Mouse (Mus musculus): ENCODE measurements around the gene Selenoi. TPM values are rescaled to one million over a fixed set of nuclear protein-coding genes. Genes with fewer than 3 reads are reported as not detected.
"Not testable (repeated sequence)": the region's sequence is repeated elsewhere in the genome, so short reads cannot be mapped to it uniquely, and the experiment has no call there.

Gene Selenoi
- total RNA-seq (2021), result 10 to 100 TPM; 17.4 to 19.8 TPM

DNA sequence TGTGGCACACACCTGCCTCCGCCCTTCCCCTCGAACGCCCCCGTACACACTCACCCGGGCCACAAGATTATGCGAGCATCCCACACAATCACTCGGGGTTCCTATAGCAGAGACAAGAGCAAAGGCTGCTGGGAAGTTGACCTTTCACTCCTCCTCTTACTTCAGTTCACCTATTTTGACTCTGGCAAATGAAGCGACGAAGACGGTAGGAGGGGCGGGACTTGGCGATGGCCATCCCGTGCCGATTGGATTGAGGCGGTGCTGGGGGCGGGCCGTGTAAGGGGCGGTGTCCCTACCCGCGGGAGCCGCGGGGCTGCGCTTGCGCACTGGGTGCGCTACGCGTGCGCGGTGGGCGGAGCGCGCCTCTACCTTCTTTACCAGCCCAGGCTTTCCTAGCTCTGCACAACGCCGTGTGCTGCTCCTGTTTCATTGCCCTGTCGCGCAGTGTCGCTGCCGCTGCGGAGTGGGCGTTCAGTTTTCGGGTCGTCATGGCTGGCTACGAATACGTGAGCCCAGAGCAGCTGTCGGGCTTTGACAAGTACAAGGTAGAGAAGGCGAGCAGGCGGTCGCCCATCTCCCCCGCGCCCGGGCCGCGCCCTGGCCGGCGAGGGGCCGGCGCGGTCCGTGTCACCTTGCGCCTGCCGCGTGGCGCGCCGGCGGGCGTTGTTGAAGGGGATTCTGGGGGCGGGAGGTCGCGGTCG, at the start of gene Selenoi:
Selenoi (plus strand) TSS at position 311 of the 701 bp plus-strand sequence.
- intact Hi-C loops (cut with DNase I), result no loop called here
- peak; percentile 99 for DNase-seq

- DNase-seq, result no peak
- intact Hi-C loops (cut with DNase I), result loop anchor here (5.0 kb wide), 1 partner anchor 51 kb away; no protein-coding TSS in a partner anchor
Measured at GRCm38 (mm10) chr5:30187687-30188485, 44.5 kb upstream of the Selenoi start.

DNA sequence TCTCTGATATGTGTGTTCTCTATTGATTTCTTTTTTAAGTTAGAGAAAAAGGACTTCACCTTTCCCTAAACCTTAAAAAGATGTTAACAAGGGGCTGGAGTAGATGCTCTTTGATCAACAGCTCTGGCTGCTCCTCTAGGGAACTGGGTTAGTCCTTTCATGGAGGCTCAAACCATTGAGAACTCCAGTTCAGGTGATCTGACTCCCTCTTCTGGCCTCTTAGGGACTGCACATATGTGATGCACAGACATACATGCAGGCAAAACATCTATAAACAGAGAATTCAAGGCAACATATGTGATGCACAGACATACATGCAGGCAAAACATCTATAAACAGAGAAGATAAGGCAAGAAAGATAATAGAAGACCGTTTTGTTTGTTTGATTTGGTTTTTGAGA, 39.9 kb upstream of the Selenoi start:
- DNase-seq, result no peak
- intact Hi-C loops (cut with DNase I), result no loop called here

- no peak for DNase-seq
- intact Hi-C loops (cut with DNase I), result no loop called here
Measured at GRCm38 (mm10) chr5:30195340-30195739, 37.0 kb upstream of the Selenoi start.

DNA sequence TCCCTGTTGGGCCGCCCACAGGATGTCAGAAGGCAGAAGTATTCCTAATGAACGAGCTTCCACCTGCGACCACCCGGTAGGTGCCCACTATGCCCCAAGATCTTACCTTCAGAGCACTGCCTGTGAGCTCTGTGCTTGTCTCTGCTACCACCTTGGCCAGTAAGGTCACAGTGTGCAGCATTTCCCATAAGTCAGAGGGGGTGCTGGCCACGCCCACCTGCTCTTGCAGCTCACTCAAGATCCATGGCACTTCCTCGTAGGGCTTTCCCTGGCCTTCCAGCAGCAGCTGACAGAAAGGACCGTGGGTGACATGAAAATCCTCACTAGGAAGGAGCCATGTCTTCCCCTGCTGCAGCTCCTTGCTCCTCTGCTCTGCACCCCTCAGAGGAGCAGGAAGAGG, 34.1 kb upstream of the Selenoi start:
- DNase-seq, result no peak

GRCm38 (mm10) chr5:30201521-30201920, 30.9 kb upstream of the Selenoi start:
- peak; percentile 52 to 69 for DNase-seq
- intact Hi-C loops (cut with DNase I), result no loop called here

More for the DNA sequence above, 34.1 kb upstream of the Selenoi start:
- intact Hi-C loops (cut with DNase I), result no loop called here

DNA sequence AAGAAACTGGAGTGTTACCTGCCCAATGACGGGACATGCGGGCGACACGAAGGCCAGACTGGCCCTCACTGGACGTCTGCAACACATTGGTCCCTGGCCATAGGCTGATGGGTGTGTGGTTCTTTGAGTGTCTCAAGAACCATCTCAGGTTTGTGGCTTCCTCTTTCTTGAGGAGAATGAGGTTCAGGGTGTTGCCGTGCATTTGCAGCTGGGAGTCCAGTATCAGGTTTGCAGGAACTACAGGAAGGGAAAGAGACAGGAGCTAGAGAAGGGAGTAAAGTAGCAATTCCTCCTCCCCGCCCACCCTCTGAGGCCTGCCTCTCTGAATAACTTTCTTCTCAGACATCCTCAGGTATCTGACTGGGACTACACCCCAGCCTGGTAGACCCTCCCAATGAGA, 30.2 kb upstream of the Selenoi start:
- DNase-seq, result no peak
- intact Hi-C loops (cut with DNase I), result no loop called here

- intact Hi-C loops (cut with DNase I), result no loop called here
- DNase-seq, result no peak
Measured at GRCm38 (mm10) chr5:30203216-30203885, 29.0 kb upstream of the Selenoi start.

GRCm38 (mm10) chr5:30204441-30204840, 27.9 kb upstream of the Selenoi start:
- intact Hi-C loops (cut with DNase I), result no loop called here
- DNase-seq, result no peak

DNA sequence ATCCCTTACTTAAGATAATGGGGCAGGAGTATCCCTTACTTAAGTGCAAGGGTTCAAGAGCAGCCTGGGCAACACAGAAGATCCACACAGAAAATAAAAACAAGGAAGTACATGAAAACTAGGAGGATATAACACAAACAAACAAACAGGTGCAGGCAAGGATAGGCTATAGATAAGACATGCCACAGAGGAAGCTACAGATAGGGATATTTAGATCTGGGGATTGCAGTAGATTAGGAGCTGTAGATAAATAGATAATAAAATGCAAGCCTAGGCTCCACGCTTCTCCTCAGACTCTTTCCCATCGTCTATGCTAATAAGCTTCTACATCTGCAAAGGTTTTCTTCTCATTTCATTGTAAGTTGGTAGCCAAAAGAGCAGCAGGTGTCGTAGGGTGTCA, 27.3 kb upstream of the Selenoi start:
- intact Hi-C loops (cut with DNase I), result no loop called here
- DNase-seq, result no peak

DNA sequence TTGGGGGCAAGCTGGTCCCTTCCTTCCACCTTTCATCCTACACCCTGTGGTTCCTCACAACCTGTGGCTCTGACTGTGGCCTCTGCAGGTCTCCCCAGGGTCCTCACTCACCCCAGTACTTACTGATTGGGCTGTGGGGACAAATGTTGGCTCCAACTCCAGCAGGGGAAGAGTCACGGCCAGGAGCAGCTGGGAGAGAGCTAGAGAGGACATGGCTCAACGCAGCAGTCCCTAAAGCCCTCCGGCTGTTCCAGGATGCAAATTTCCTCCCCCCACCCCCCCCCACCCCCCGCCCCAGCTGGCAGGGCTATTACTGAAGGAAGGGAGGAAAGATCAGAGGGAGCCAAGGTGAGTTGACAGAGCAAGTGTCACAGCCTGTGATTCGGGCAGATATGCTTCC, 26.9 kb upstream of the Selenoi start, which contains the start of gene Adgrf3:
Adgrf3 (minus strand) TSS at position 230 of the 400 bp plus-strand sequence.
- intact Hi-C loops (cut with DNase I), result no loop called here

DNA sequence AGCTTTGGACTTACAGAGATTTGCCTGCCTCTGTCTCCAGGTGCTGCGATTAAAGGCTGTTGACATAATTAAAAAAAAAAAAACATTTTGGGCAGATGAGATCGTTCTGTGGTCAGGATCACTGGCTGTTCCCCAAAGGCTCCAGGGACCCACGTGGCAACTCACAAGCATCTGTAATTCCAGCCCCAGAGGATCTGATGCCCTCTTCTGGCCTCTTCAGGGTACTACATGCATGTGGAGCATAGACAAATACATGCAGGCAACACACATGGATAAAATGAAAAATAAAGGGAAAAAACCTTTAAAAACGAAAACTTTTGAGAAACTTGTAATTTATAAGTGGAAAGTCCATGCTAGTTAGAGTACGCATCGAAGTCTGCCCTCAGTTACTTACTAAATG, 25.1 kb upstream of the Selenoi start:
- peak in 1 of 2 experiments; percentile 43 for DNase-seq
- intact Hi-C loops (cut with DNase I), result no loop called here

More for the DNA sequence above, 26.9 kb upstream of the Selenoi start, which contains the start of gene Adgrf3:
- no peak for DNase-seq

DNA sequence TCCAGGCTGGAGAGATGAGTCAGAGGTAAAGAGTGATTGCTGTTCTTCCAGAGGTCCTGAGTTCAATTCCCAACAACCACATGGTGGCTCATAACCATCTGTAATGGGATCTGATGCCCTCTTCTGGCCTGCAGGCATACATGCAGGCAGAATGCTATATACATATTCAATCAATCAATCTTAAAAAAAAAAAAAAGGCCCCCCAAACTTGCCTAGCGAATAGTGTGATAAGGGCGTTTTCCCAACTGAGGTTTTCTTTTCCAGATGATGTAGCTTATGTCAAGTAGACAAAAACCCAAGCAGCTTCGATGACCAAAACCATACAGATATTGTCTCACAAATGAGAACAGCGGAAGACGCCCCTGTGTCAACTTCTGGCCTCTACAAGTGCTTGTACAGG, 21.6 kb upstream of the Selenoi start:
- DNase-seq, result not testable (repeated sequence)
- intact Hi-C loops (cut with DNase I), result loop anchor here (5.0 to 10.0 kb wide), 2 partner anchors 272 to 424 kb away; no protein-coding TSS in a partner anchor

GRCm38 (mm10) chr5:30214889-30215288, 17.5 kb upstream of the Selenoi start:
- peak; percentile 73 to 83 for DNase-seq
- intact Hi-C loops (cut with DNase I), result loop anchor here (5.0 to 10.0 kb wide), 2 partner anchors 267 to 420 kb away; no protein-coding TSS in a partner anchor

GRCm38 (mm10) chr5:30215970-30216369, 16.4 kb upstream of the Selenoi start:
- no peak for DNase-seq
- intact Hi-C loops (cut with DNase I), result loop anchor here (10.0 kb wide), 1 partner anchor 419 kb away; no protein-coding TSS in a partner anchor

DNA sequence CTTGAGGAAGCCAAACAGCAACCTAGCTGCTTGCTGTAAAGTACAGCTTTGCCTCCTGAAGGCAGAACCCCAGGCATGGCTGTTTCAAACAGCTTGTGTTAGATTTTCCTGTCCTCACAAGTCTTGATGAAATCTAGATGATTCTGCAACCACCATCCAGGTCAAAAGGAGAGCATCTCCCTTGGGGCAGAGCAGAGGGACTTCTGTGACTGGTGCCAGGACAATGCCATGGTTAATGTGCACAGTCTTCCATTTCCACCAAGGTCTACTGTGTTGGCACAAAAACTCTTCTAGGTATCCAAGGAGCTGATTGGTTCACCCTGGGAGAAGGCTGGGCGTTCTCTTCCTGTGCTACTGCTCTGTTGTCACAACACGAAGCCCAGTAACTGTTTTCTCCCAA, 12.7 kb upstream of the Selenoi start:
- no peak for DNase-seq
- intact Hi-C loops (cut with DNase I), result loop anchor here (10.0 kb wide), 1 partner anchor 415 kb away; no protein-coding TSS in a partner anchor

DNA sequence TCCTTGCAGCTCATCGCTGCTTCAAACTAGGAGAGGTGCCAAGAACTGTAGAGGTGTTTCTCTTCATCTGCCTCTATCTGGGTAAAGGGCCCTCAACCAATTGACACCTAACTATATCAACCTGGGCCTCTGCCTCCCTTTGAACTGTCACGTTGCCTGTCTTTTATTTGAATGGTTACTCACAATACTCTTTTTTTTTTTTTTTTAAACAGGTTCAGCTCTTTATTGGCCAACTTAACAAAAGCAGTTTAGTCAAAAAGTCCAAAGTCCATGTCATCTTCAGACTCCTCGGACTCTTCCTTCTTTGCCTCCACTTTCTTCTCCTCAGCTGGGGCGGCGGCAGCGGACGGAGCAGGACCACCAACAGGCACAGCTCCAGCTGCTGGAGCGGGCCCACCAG, 11.7 kb upstream of the Selenoi start:
- no peak for DNase-seq
- intact Hi-C loops (cut with DNase I), result no loop called here

- intact Hi-C loops (cut with DNase I), result no loop called here
- DNase-seq, result no peak
Measured at GRCm38 (mm10) chr5:30222681-30223080, 9.7 kb upstream of the Selenoi start.

DNA sequence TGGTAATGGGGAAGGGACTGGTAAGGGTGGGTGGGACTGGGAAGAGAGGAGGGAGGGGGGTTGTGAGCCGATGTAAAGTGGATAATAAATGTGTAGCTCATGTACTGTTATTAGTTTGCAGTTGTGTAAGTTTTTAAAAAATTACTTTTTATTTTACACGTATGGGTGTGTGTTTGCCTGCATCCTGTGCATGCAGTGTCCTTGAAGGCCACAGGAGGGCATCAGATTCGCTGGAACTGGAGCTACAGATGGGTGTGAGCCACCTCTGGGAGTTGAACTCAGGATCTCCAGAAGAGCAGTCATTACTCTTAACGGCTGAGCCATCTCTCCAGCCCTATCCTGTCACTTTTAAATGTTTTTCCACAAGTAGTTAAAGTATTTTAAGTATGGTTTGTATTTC, 1.5 kb upstream of the Selenoi start:
- intact Hi-C loops (cut with DNase I), result no loop called here
- DNase-seq, result peak; percentile 28 to 43

DNA sequence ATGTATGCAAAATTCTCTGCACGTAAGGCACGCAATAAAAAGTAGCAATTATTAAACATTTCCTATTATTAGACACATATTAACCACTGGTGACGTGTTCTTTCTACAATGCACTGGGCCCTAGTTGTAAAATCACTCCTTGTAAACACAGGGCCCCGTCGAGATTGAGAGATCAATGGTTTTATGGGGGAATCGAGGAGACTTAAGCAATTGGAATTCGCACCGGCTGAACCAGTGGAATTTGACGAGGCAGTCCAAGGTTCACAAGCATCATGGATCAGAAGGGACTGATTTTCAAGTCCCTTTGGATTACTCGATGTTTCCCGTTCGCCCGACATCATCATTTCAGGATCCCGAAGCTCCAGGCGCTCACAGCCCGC, 500 bp upstream of the Selenoi start:
- no peak for DNase-seq
- intact Hi-C loops (cut with DNase I), result no loop called here

- peak in 1 of 2 experiments; percentile 25 for DNase-seq
- intact Hi-C loops (cut with DNase I), result no loop called here
Measured at GRCm38 (mm10) chr5:30233042-30233441, 661 bp downstream of the Selenoi start.

Data from heart, postnatal 10 days (tissue).